In the genomic region with DNA sequence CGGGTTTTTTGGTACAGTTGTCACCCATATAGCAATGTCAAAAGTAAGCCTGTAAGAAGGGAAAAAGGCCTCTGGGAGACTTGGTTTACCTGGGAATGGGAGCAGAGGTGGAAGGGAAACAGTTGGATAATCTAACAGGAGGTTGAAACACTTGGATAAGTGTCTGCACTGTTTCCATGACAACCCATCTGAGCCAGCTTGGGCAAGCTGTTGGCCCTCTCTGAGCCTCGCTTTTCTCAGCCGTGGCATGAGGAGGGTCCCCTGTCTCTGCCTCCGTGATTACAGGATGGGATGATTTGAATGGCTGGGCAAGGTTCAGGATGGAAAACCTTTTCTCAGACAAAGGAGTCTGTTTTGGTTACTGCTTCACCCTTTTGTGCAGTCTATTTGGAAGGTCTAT, we compare ENCODE assay signal across 13 mouse cellular contexts.
DNase-seq lines count a peak whose midpoint lies in the region; ATAC-seq and TF ChIP-seq lines count a peak whose summit lies in the region.
"Had no signal": no experiment of that assay in that cellular context is flagged by ENCODE, and none has a peak within 500 bp of the region (broad histone marks: within the 10 kb centered on the region; RNA-seq: fewer than 3 reads in every experiment).

No protein-coding gene starts in this region.

- 0 out of 2 replicates have a peak, but pooled peaks cover 6% of the 10 kb centered on the region for H3K9me3 ChIP-seq in neural tube, embryonic 15.5 days (replicated peaks)
- no peaks in the 10 kb centered on the region for H3K9me3 ChIP-seq in hindbrain, postnatal 0 days (ENCODE audit: low read length)
- peaks cover 4% of the 10 kb centered on the region; the same call in 1 of the 2 replicates for H3K9me3 ChIP-seq in midbrain, embryonic 13.5 days
- H3K9me3 ChIP-seq in liver, postnatal 0 days (ENCODE audit: low read length) = no peaks in the 10 kb centered on the region
- no peaks in the 10 kb centered on the region for H3K9me3 ChIP-seq in heart, embryonic 12.5 days (replicated peaks)
- H3K9me3 ChIP-seq: heart, embryonic 10.5 days; limb, embryonic 10.5 days had no signal

- no peak overlapping the region for H3K9ac ChIP-seq in neural tube, embryonic 15.5 days (replicated peaks)
- H3K9ac ChIP-seq in hindbrain, postnatal 0 days (replicated peaks; ENCODE audit: low read length) = no peak overlapping the region
- H3K9ac ChIP-seq in midbrain, embryonic 13.5 days (replicated peaks) = no peak overlapping the region
- no peak overlapping the region for H3K9ac ChIP-seq in liver, postnatal 0 days (replicated peaks)
- H3K9ac ChIP-seq in heart, embryonic 12.5 days = no peak overlapping the region
- H3K9ac ChIP-seq: embryonic facial prominence, embryonic 13.5 days had no signal

- H3K4me1 ChIP-seq in neural tube, embryonic 15.5 days = 0 out of 2 replicates have a peak, but pooled peaks cover 2% of the 10 kb centered on the region
- no peaks in the 10 kb centered on the region for H3K4me1 ChIP-seq in hindbrain, postnatal 0 days (ENCODE audit: insufficient read depth, low read length)
- peaks cover 10% of the 10 kb centered on the region for H3K4me1 ChIP-seq in midbrain, embryonic 13.5 days (replicated peaks)
- no peaks in the 10 kb centered on the region for H3K4me1 ChIP-seq in liver, postnatal 0 days (ENCODE audit: insufficient read depth)
- 0 out of 2 replicates have a peak, but pooled peaks cover 5% of the 10 kb centered on the region for H3K4me1 ChIP-seq in heart, embryonic 12.5 days (replicated peaks)
- H3K4me1 ChIP-seq: embryonic facial prominence, embryonic 13.5 days had no signal

- H3K4me2 ChIP-seq in neural tube, embryonic 15.5 days = no peak overlapping the region
- H3K4me2 ChIP-seq in hindbrain, postnatal 0 days (ENCODE audit: low read depth, low read length) = no peak overlapping the region
- H3K4me2 ChIP-seq in midbrain, embryonic 13.5 days (replicated peaks) = no peak overlapping the region
- no peak overlapping the region for H3K4me2 ChIP-seq in liver, postnatal 0 days (ENCODE audit: low read depth, low read length)
- no peak overlapping the region for H3K4me2 ChIP-seq in heart, embryonic 12.5 days
- H3K4me2 ChIP-seq: embryonic facial prominence, embryonic 13.5 days had no signal

- H3K27me3 ChIP-seq in neural tube, embryonic 15.5 days (replicated peaks) = no peaks in the 10 kb centered on the region
- H3K27me3 ChIP-seq in hindbrain, postnatal 0 days (ENCODE audit: insufficient read depth, low read length) = no peaks in the 10 kb centered on the region
- H3K27me3 ChIP-seq in midbrain, embryonic 13.5 days = no peaks in the 10 kb centered on the region
- H3K27me3 ChIP-seq in liver, postnatal 0 days (ENCODE audit: insufficient read depth, low read length) = no peaks in the 10 kb centered on the region
- H3K27me3 ChIP-seq in heart, embryonic 12.5 days (replicated peaks) = no peaks in the 10 kb centered on the region
- H3K27me3 ChIP-seq: CH12.LX; embryonic facial prominence, embryonic 13.5 days had no signal

- peak; percentile 84; the same call in 1 of the 2 replicates for ATAC-seq in neural tube, embryonic 15.5 days (ENCODE audit: low FRiP score)
- no peak for ATAC-seq in hindbrain, postnatal 0 days
- peak; percentile 68 for ATAC-seq in midbrain, embryonic 13.5 days
- ATAC-seq in erythroblast, adult 5-6 weeks (replicated peaks; ENCODE audit: low FRiP score, poor library complexity, severe bottlenecking) = no peak
- ATAC-seq in liver, postnatal 0 days = no peak
- no peak for ATAC-seq in heart, embryonic 12.5 days (ENCODE audit: insufficient number of reproducible peaks, low FRiP score)

- 35% methylated on average over 4 of the region's 4 CpGs for WGBS in neural tube, embryonic 15.5 days
- WGBS in hindbrain, postnatal 0 days = 22% methylated on average over 4 of the region's 4 CpGs
- WGBS in midbrain, embryonic 13.5 days = 12% methylated on average over 4 of the region's 4 CpGs
- WGBS in liver, postnatal 0 days (ENCODE audit: insufficient replicate concordance) = 69% methylated on average over 4 of the region's 4 CpGs
- 38% methylated on average over 4 of the region's 4 CpGs for WGBS in heart, embryonic 12.5 days

- no peak for TF ChIP-seq EP300 in liver, postnatal 0 days (IDR thresholded peaks at IDR 0.05; ENCODE audit: low read depth)

- no peak overlapping the region for H3K4me3 ChIP-seq in neural tube, embryonic 15.5 days (replicated peaks)
- H3K4me3 ChIP-seq in hindbrain, postnatal 0 days (ENCODE audit: low read length) = no peak overlapping the region
- H3K4me3 ChIP-seq in midbrain, embryonic 13.5 days (replicated peaks) = no peak overlapping the region
- no peak overlapping the region for H3K4me3 ChIP-seq in liver, postnatal 0 days (ENCODE audit: low read depth, low read length)
- H3K4me3 ChIP-seq in heart, embryonic 12.5 days = no peak overlapping the region
- H3K4me3 ChIP-seq: embryonic facial prominence, embryonic 13.5 days; heart, embryonic 10.5 days; limb, embryonic 10.5 days had no signal

- H3K27ac ChIP-seq in neural tube, embryonic 15.5 days (replicated peaks) = no peak overlapping the region
- no peak overlapping the region for H3K27ac ChIP-seq in hindbrain, postnatal 0 days
- no peak overlapping the region for H3K27ac ChIP-seq in midbrain, embryonic 13.5 days
- H3K27ac ChIP-seq in liver, postnatal 0 days (ENCODE audit: low read depth) = no peak overlapping the region
- no peak overlapping the region for H3K27ac ChIP-seq in heart, embryonic 12.5 days (ENCODE audit: poor library complexity, severe bottlenecking)
- H3K27ac ChIP-seq: embryonic facial prominence, embryonic 13.5 days; heart, embryonic 10.5 days; limb, embryonic 10.5 days had no signal

- no peak for TF ChIP-seq CTCF in hindbrain, postnatal 0 days (IDR thresholded peaks at IDR 0.05; ENCODE audit: low read depth)
- TF ChIP-seq CTCF in liver, postnatal 0 days (IDR thresholded peaks at IDR 0.05; ENCODE audit: low read depth) = no peak

- no peaks in the 10 kb centered on the region for H3K36me3 ChIP-seq in neural tube, embryonic 15.5 days
- H3K36me3 ChIP-seq in hindbrain, postnatal 0 days (ENCODE audit: insufficient read depth, low read length) = no peaks in the 10 kb centered on the region
- no peaks in the 10 kb centered on the region for H3K36me3 ChIP-seq in midbrain, embryonic 13.5 days
- no peaks in the 10 kb centered on the region for H3K36me3 ChIP-seq in liver, postnatal 0 days (replicated peaks; ENCODE audit: insufficient read depth, low read length)
- H3K36me3 ChIP-seq in heart, embryonic 12.5 days = no peaks in the 10 kb centered on the region
- H3K36me3 ChIP-seq: embryonic facial prominence, embryonic 13.5 days; heart, embryonic 10.5 days; limb, embryonic 10.5 days had no signal

- DNase-seq in neural tube, embryonic 10.5 days (ENCODE audit: extremely low spot score, low spot score) = no peak
- DNase-seq in hindbrain, postnatal 0 days (ENCODE audit: low spot score) = peak; percentile 28
- DNase-seq in liver, postnatal 0 days = no peak
- DNase-seq: cerebellum, adult 9-10 months; kidney, postnatal 14 days had no signal

Comparison
In these comparisons a context has a peak if more than half of its experiments do, and no peak if none do; other contexts are left out.
1. ATAC-seq: peak in neural tube, embryonic 15.5 days (single experiment) and midbrain, embryonic 13.5 days (single experiment); none in hindbrain, postnatal 0 days (single experiment), erythroblast, adult 5-6 weeks (single experiment), liver, postnatal 0 days (single experiment) and heart, embryonic 12.5 days (single experiment).